Mouse (Mus musculus): ENCODE measurements at regions not wholly inside any gene's neighbourhood (a gene's known extent, or its start where the extent isn't known, plus 50 kb on each side); places are given as distances from the start of the nearest gene placed in this dataset.

DNA sequence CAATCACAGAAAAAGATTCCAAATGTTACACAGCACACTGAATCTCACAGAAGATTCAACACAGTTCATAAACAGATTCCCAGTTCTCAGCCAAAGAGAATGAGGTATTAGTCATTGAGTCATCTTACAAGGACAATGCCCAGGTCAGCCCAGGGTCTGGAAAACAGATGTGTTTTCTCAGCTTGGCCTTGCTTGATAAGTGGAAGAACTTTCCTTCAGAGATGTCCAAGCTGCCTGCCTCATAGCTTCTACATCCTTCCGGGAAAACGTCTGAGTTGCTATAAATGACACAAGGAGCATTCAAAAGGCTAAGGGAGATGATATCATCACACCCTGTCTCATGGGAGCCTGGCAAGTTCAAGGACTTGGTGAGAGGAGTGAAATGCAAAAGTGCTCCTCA, 139.9 kb upstream of the Pdzrn3 start:
- TF ChIP-seq CTCF (IDR thresholded peaks at IDR 0.05) (no peak), POLR2A (IDR thresholded peaks at IDR 0.05; ENCODE audit: insufficient read depth, low read depth, low read length) (no peak)
